Mouse (Mus musculus) thymus, adult 2 months (tissue): ENCODE results near the gene Cish.

Experiments used
- CTCF ChIP-seq: fragments of 200-500 bp; IDR thresholded peaks from 2 replicates; pipeline ENCODE4 v1.5.1; 2012; ENCODE audit warnings: mild to moderate bottlenecking, control low read depth, low read length, moderate library complexity, borderline replicate concordance; ENCODE audit not compliant: control insufficient read depth, poor library complexity, insufficient read depth; ENCODE audit errors: extremely low read depth
- POLR2A ChIP-seq: fragments of 200-500 bp; IDR thresholded peaks from 2 replicates; pipeline ENCODE4 v1.6.1; 2012; ENCODE audit warnings: mild to moderate bottlenecking, low read length, control low read depth, moderate library complexity; ENCODE audit not compliant: control insufficient read depth, poor library complexity, insufficient read depth; ENCODE audit errors: extremely low read depth

DNA sequence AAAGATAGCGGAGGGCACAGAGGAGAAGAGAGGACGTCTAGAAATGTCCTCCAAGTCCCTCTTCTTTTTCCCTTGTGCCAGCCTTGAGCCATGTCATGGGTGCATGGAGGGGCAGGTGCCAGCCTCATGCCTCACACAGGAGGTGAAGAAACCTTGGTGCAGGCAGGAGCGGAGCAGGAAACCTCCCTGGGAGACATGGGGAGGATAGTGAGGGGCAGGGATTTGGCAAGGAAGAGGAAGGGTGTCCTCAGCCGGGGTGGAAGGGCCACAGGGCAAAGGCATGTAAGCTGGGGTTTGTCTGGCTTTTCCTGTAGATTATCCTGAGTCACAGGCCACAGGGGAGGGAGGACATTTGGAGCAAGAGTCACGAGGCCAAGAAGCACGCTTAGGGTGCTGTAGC is 48.2 kb downstream of the Cish start:
- TF ChIP-seq POLR2A (no peak), CTCF (no peak)
